Mouse (Mus musculus) CH12.LX (cell line): ENCODE data around the gene Grk3. TPM values are rescaled to one million over a fixed set of nuclear protein-coding genes. Genes with fewer than 3 reads are reported as not detected.

Source experiments
- DNase-seq: peaks from one replicate; pipeline ENCODE4 v3.0.0-alpha.2; 2013; ENCODE audit errors: extremely low read depth
- H3K27ac ChIP-seq: 2 replicates; pipeline ENCODE4 v1.5.1; 2012; ENCODE audit warnings: low read depth, mild to moderate bottlenecking, control low read depth, moderate library complexity; ENCODE audit not compliant: insufficient read depth
- H3K27me3 ChIP-seq: replicated peaks from 2 replicates; pipeline ENCODE3; 2012; ENCODE audit warnings: inconsistent platforms
- H3K36me3 ChIP-seq, 2 experiments: replicated peaks in 1 of 2; 2 replicates each; pipeline versions ENCODE3 to v1.6.1; 2012; ENCODE audit warnings: inconsistent platforms in 1 of 2, low read length in 1 of 2, mild to moderate bottlenecking in 1 of 2, mixed read lengths in 1 of 2, moderate library complexity in 1 of 2; ENCODE audit not compliant: control insufficient read depth in 1 of 2, insufficient read depth in 1 of 2
- H3K4me1 ChIP-seq, 2 experiments: 2 replicates each; pipeline ENCODE4 v1.6.1; 2012; ENCODE audit warnings: inconsistent platforms in 1 of 2, moderate library complexity in 1 of 2; ENCODE audit not compliant: insufficient read depth in 2 of 2, control insufficient read depth in 1 of 2
- H3K4me2 ChIP-seq: 2 replicates; pipeline ENCODE4 v1.6.1; 2012; ENCODE audit warnings: low read depth, mild to moderate bottlenecking, control low read depth; ENCODE audit not compliant: poor library complexity, insufficient read depth, severe bottlenecking
- H3K4me3 ChIP-seq, 3 experiments: fragments of 150-350 bp in 1 of 3; sonication (generic) in 1 of 3; replicated peaks in 1 of 3; 2 replicates each; pipeline versions ENCODE3 to v1.5.1; 2011 to 2012; ENCODE audit warnings: low read depth in 2 of 3, low read length in 2 of 3, mild to moderate bottlenecking in 2 of 3, moderate library complexity in 2 of 3, control low read depth in 1 of 3, improper control_type of control experiment in 1 of 3, inconsistent platforms in 1 of 3, mixed read lengths in 1 of 3; ENCODE audit not compliant: poor library complexity in 1 of 3
- H3K79me2 ChIP-seq: replicated peaks from 2 replicates; pipeline ENCODE4 v1.6.1; 2012; ENCODE audit warnings: mild to moderate bottlenecking, moderate library complexity; ENCODE audit not compliant: control insufficient read depth, poor library complexity, insufficient read depth, severe bottlenecking; ENCODE audit errors: extremely low read depth
- H3K9ac ChIP-seq: 2 replicates; pipeline ENCODE4 v1.6.1; 2012; ENCODE audit warnings: low read depth, mild to moderate bottlenecking, control low read depth, moderate library complexity; ENCODE audit not compliant: insufficient read depth
- H3K9me3 ChIP-seq: replicated peaks from 2 replicates; pipeline ENCODE3; 2012; ENCODE audit warnings: low read length, inconsistent platforms, mixed read lengths
- BHLHE40 ChIP-seq: IDR thresholded peaks from 2 replicates; pipeline ENCODE4 v1.6.1; 2011; ENCODE audit warnings: mild to moderate bottlenecking, low read depth, low read length, improper control_type of control experiment
- CHD1 ChIP-seq: IDR thresholded peaks from 2 replicates; pipeline ENCODE4 v1.6.1; 2012; ENCODE audit warnings: low read depth, low read length, improper control_type of control experiment, inconsistent platforms
- E2F4 ChIP-seq: IDR thresholded peaks from 2 replicates; pipeline ENCODE4 v1.6.1; 2011; ENCODE audit warnings: low read depth, low read length, improper control_type of control experiment; ENCODE audit not compliant: insufficient replicate concordance
- HCFC1 ChIP-seq: IDR thresholded peaks from 2 replicates; pipeline ENCODE4 v1.6.1; 2012; ENCODE audit warnings: low read depth, mild to moderate bottlenecking, inconsistent platforms, low read length, improper control_type of control experiment
- KAT2A ChIP-seq: IDR thresholded peaks from 2 replicates; pipeline ENCODE4 v1.6.1; 2012; ENCODE audit warnings: low read length, improper control_type of control experiment, inconsistent platforms; ENCODE audit not compliant: insufficient replicate concordance
- MAFK ChIP-seq: IDR thresholded peaks from 2 replicates; pipeline ENCODE4 v1.6.1; 2011; ENCODE audit warnings: low read length, improper control_type of control experiment; ENCODE audit not compliant: insufficient replicate concordance
- MAX ChIP-seq: IDR thresholded peaks from 2 replicates; pipeline ENCODE4 v1.6.1; 2011; ENCODE audit warnings: low read length, improper control_type of control experiment
- MAZ ChIP-seq: IDR thresholded peaks from 2 replicates; pipeline ENCODE4 v1.6.1; 2012; ENCODE audit warnings: low read depth, mild to moderate bottlenecking, inconsistent platforms, low read length, improper control_type of control experiment, moderate library complexity
- MEF2A ChIP-seq: IDR thresholded peaks from 2 replicates; pipeline ENCODE4 v1.6.1; 2014; ENCODE audit warnings: low read depth, mild to moderate bottlenecking, inconsistent platforms, low read length, improper control_type of control experiment, borderline replicate concordance
- MYC ChIP-seq: IDR thresholded peaks from 2 replicates; pipeline ENCODE4 v1.6.1; 2011; ENCODE audit warnings: low read depth, mild to moderate bottlenecking, improper control_type of control experiment, low read length
- NELFE ChIP-seq: IDR thresholded peaks from 2 replicates; pipeline ENCODE4 v1.6.1; 2011; ENCODE audit warnings: low read depth, low read length, improper control_type of control experiment
- NRF1 ChIP-seq: IDR thresholded peaks from 2 replicates; pipeline ENCODE4 v1.6.1; 2014; ENCODE audit warnings: low read depth, mild to moderate bottlenecking, inconsistent platforms, low read length, improper control_type of control experiment, moderate library complexity
- PAX5 ChIP-seq: IDR thresholded peaks from 2 replicates; pipeline ENCODE4 v1.6.1; 2012; ENCODE audit warnings: low read length, inconsistent platforms, mixed read lengths
- POLR2A ChIP-seq: IDR thresholded peaks from 2 replicates; pipeline ENCODE4 v1.6.1; 2011; ENCODE audit warnings: low read depth, mild to moderate bottlenecking, improper control_type of control experiment, low read length
- RAD21 ChIP-seq: IDR thresholded peaks from 2 replicates; pipeline ENCODE4 v1.6.1; 2011; ENCODE audit warnings: low read depth, mild to moderate bottlenecking, low read length, improper control_type of control experiment, moderate library complexity
- RCOR1 ChIP-seq: conservative IDR thresholded peaks from 2 replicates; pipeline ENCODE4 v1.6.1; 2012; ENCODE audit warnings: low read depth, mild to moderate bottlenecking, inconsistent platforms, low read length, improper control_type of control experiment
- TBP ChIP-seq: conservative IDR thresholded peaks from 2 replicates; pipeline ENCODE4 v1.6.1; 2011; ENCODE audit warnings: low read depth, low read length, improper control_type of control experiment
- USF2 ChIP-seq: conservative IDR thresholded peaks from 2 replicates; pipeline ENCODE4 v1.6.1; 2011; ENCODE audit warnings: low read depth, low read length, improper control_type of control experiment
- ZKSCAN1 ChIP-seq: IDR thresholded peaks from 2 replicates; pipeline ENCODE4 v1.6.1; 2012; ENCODE audit warnings: low read depth, inconsistent platforms, low read length, improper control_type of control experiment, borderline replicate concordance
- ZMIZ1 ChIP-seq: IDR thresholded peaks from 2 replicates; pipeline ENCODE4 v1.6.1; 2012; ENCODE audit warnings: low read depth, mild to moderate bottlenecking, inconsistent platforms, low read length, improper control_type of control experiment
- ZNF384 ChIP-seq: IDR thresholded peaks from 2 replicates; pipeline ENCODE4 v1.6.1; 2012; ENCODE audit warnings: low read depth, low read length, improper control_type of control experiment, inconsistent platforms
- dilution Hi-C: fragments of 300-500 bp; cut with MboI; formaldehyde crosslinking; loops from 2 replicates; pipeline ENCODE4 v1.14.3; 2020; ENCODE audit warnings: low sequenced_read_pairs; ENCODE audit not compliant: extremely low pct_unique_long_range_greater_than_20kb, extremely low pct_ligation_motif_present
- in situ Hi-C: fragments of 300-500 bp; cut with MboI; formaldehyde crosslinking; loops from 3 replicates; pipeline ENCODE4 v1.14.3; 2019; ENCODE audit warnings: low sequenced_read_pairs, low pct_ligation_motif_present, low pct_unique_long_range_greater_than_20kb, mixed read lengths
- polyA plus RNA-seq: library from polyadenylated mRNA; unstranded; fragments of >175 nt; gene quantifications from 2 replicates; pipeline ENCODE4 v1.2.1, GENCODE M21; 2012; ENCODE audit warnings: low read depth; ENCODE audit not compliant: insufficient read length
- total RNA-seq, 2 experiments: library from RNA; depleted of rRNA; stranded (reverse); fragments of 300-350 nt in 1 of 2; fragments of >200 nt in 1 of 2; gene quantifications; 2 replicates each; pipeline ENCODE4 v1.2.3; 2012 to 2014

The Grk3 gene
- total and polyA plus RNA-seq, 3 experiments, result not detected

- Histone ChIP-seq H3K36me3 (no peaks in the 10 kb centered on the region), H3K79me2 (no peaks in the 10 kb centered on the region), H3K27me3 (no peaks in the 10 kb centered on the region), H3K4me1 (no peaks in the 10 kb centered on the region), H3K27ac (no peak overlapping the region), H3K9me3 (peaks cover 24% of the 10 kb centered on the region), H3K9ac (no peak overlapping the region), H3K4me2 (no peak overlapping the region), H3K4me3 (no peak overlapping the region)
- no peak for DNase-seq
- dilution Hi-C loops, result no loop called here
- in situ Hi-C loops, result loop anchor here (25.0 kb wide), 1 partner anchor 803 kb away; no protein-coding TSS in a partner anchor
- TF ChIP-seq MAFK (no peak), MEF2A (no peak)
Measured at GRCm38 (mm10) chr5:113040776-113041175, 25.2 kb upstream of the Grk3 start.

DNA sequence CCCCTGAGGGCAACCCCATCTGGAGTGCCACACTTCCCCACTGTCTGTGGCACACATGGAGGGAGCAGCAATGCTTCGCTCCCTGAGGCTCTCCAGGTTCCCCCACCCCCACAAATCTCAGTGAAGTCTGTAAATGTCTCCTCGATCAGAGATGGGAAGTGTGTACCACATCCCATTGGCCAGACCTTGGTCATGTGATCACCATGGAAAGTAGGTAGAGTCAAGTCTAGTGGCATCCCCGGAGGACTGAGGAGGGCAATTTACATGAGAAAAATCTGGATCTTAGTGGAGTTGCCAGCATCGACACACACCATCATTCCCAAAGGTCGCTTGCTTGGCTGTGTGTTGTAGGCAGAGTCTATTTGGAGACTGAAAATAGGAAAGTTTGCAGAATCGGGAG lies 23.0 kb upstream of the Grk3 start:
- dilution Hi-C loops, result no loop called here
- no peak for DNase-seq
- H3K4me2 ChIP-seq, result no peak overlapping the region
- peaks cover 23% of the 10 kb centered on the region for H3K9me3 ChIP-seq
- H3K4me3 ChIP-seq, result no peak overlapping the region
- H3K27ac ChIP-seq, result no peak overlapping the region
- TF ChIP-seq POLR2A (no peak), ZMIZ1 (no peak), E2F4 (no peak), MAFK (no peak), MAX (no peak), USF2 (no peak), MAZ (no peak)
- H3K36me3 ChIP-seq, result no peaks in the 10 kb centered on the region
- H3K27me3 ChIP-seq, result no peaks in the 10 kb centered on the region
- no peak overlapping the region for H3K9ac ChIP-seq
- H3K79me2 ChIP-seq, result no peaks in the 10 kb centered on the region
- in situ Hi-C loops, result loop anchor here (25.0 kb wide), 1 partner anchor 801 kb away; no protein-coding TSS in a partner anchor
- no peaks in the 10 kb centered on the region for H3K4me1 ChIP-seq

GRCm38 (mm10) chr5:113035094-113036047 lies 19.8 kb upstream of the Grk3 start:
- no peak overlapping the region for H3K4me2 ChIP-seq
- no peak overlapping the region for H3K9ac ChIP-seq
- H3K4me1 ChIP-seq, result no peaks in the 10 kb centered on the region
- H3K4me3 ChIP-seq, result no peak overlapping the region
- no peak for TF ChIP-seq E2F4
- no peak for TF ChIP-seq USF2
- TF ChIP-seq MAZ, result no peak
- no peak for TF ChIP-seq NRF1
- TF ChIP-seq HCFC1, result no peak
- TF ChIP-seq RAD21, result no peak
- no peak for TF ChIP-seq BHLHE40
- no peak for TF ChIP-seq PAX5
- TF ChIP-seq RCOR1, result no peak
- no peak for TF ChIP-seq MEF2A
- no peak for TF ChIP-seq CHD1
- no peak for TF ChIP-seq ZKSCAN1
- no peak for TF ChIP-seq KAT2A
- TF ChIP-seq MYC, result no peak
- no peak for TF ChIP-seq ZNF384
- no peak for TF ChIP-seq MAFK
- TF ChIP-seq NELFE, result no peak
- TF ChIP-seq TBP, result no peak
- H3K27ac ChIP-seq, result no peak overlapping the region
- in situ Hi-C loops (loop anchor here (25.0 kb wide), 1 partner anchor 798 kb away; no protein-coding TSS in a partner anchor), dilution Hi-C loops (no loop called here)
- no peaks in the 10 kb centered on the region for H3K27me3 ChIP-seq
- H3K9me3 ChIP-seq, result peaks cover 38% of the 10 kb centered on the region
- DNase-seq, result no peak
- no peaks in the 10 kb centered on the region for H3K36me3 ChIP-seq
- H3K79me2 ChIP-seq, result no peaks in the 10 kb centered on the region
